Mouse (Mus musculus) heart, embryonic 10.5 days (tissue): Measurements from ENCODE around the gene A230050P20Rik. TPM values are rescaled to one million over a fixed set of nuclear protein-coding genes. Genes with fewer than 3 reads are reported as not detected.

Experiments
- DNase-seq: peaks from one replicate; pipeline ENCODE4 v3.0.0-alpha.2; 2017; ENCODE audit warnings: low spot score
- H3K27ac ChIP-seq: fragments of 300-500 bp; sonication (generic); 2 replicates; pipeline ENCODE4 v1.5.1; 2016; ENCODE audit warnings: mild to moderate bottlenecking
- H3K27me3 ChIP-seq: fragments of 300-500 bp; sonication (generic); 2 replicates; pipeline ENCODE4 v1.6.1; 2016; ENCODE audit warnings: mild to moderate bottlenecking; ENCODE audit not compliant: poor library complexity, insufficient read depth, severe bottlenecking
- H3K36me3 ChIP-seq: fragments of 300-500 bp; sonication (generic); 2 replicates; pipeline ENCODE4 v1.6.1; 2016; ENCODE audit warnings: mild to moderate bottlenecking, moderate library complexity
- H3K4me1 ChIP-seq: fragments of 300-500 bp; sonication (generic); 2 replicates; pipeline ENCODE4 v1.6.1; 2016; ENCODE audit warnings: mild to moderate bottlenecking
- H3K4me3 ChIP-seq: fragments of 300-500 bp; sonication (generic); 2 replicates; pipeline ENCODE4 v1.5.1; 2016; ENCODE audit warnings: mild to moderate bottlenecking, moderate library complexity
- H3K9me3 ChIP-seq: fragments of 300-500 bp; sonication (generic); 2 replicates; pipeline ENCODE4 v1.6.1; 2016; ENCODE audit warnings: mild to moderate bottlenecking, moderate library complexity
- WGBS: fragments of 180-500 bp; shearing (Covaris S2); methylation state at CpG from one replicate; pipeline ENCODE4 v1.1.7; 2016; 5-methylcytosine and 5-hydroxymethylcytosine counted together
- polyA plus RNA-seq: library from polyadenylated mRNA; unstranded; fragments of >200 nt; fragmentation: Nextera tagmentation; extraction: Ambion mirVana; gene quantifications from 2 replicates; pipeline ENCODE4 v1.2.1, GENCODE M21; 2016

Gene A230050P20Rik
- polyA plus RNA-seq, 1 experiment from 2014 or later = 3.0 TPM

- DNase-seq = no peak
- Histone ChIP-seq H3K9me3 (no peaks in the 10 kb centered on the region), H3K27me3 (peaks cover 31% of the 10 kb centered on the region), H3K36me3 (no peaks in the 10 kb centered on the region), H3K4me1 (peaks cover 8% of the 10 kb centered on the region; the same call in 1 of the 2 replicates), H3K27ac (peak overlapping the region; percentile 91), H3K4me3 (peak overlapping the region; percentile 56)
- 37% methylated on average over 14 of the region's 14 CpGs for WGBS
Measured at GRCm38 (mm10) chr9:20877118-20878040, 8.9 kb downstream of the A230050P20Rik start.

GRCm38 (mm10) chr9:20878041-20878709, 9.7 kb downstream of the A230050P20Rik start:
- Histone ChIP-seq H3K4me3 (peak overlapping the region; percentile 56), H3K4me1 (peaks cover 8% of the 10 kb centered on the region; the same call in 1 of the 2 replicates), H3K9me3 (no peaks in the 10 kb centered on the region), H3K27me3 (peaks cover 23% of the 10 kb centered on the region), H3K36me3 (no peaks in the 10 kb centered on the region), H3K27ac (peak overlapping the region; percentile 91)
- WGBS = under 1% methylated on average over 69 of the region's 69 CpGs
- peak; percentile 100 for DNase-seq

- peaks cover 8% of the 10 kb centered on the region; the same call in 1 of the 2 replicates for H3K4me1 ChIP-seq
- DNase-seq = no peak
- H3K4me3 ChIP-seq = peak overlapping the region; percentile 56
- peak overlapping the region; percentile 91 for H3K27ac ChIP-seq
- WGBS = 28% methylated on average over 10 of the region's 10 CpGs
- no peaks in the 10 kb centered on the region for H3K9me3 ChIP-seq
- H3K27me3 ChIP-seq = peaks cover 19% of the 10 kb centered on the region
- no peaks in the 10 kb centered on the region for H3K36me3 ChIP-seq
Measured at GRCm38 (mm10) chr9:20878710-20879065, 10.2 kb downstream of the A230050P20Rik start.

GRCm38 (mm10) chr9:20879097-20879792, 10.8 kb downstream of the A230050P20Rik start, which contains the start of gene Angptl6:
Gene Angptl6 (minus strand): TSS chr9:20879727.
- H3K9me3 ChIP-seq = no peaks in the 10 kb centered on the region
- 91% methylated on average over 13 of the region's 13 CpGs for WGBS
- H3K27ac ChIP-seq = peak within 1 kb of the TSS; percentile 91
- peaks cover 19% of the 10 kb centered on the region; the same call in 1 of the 2 replicates for H3K27me3 ChIP-seq
- H3K4me1 ChIP-seq = peaks cover 8% of the 10 kb centered on the region; the same call in 1 of the 2 replicates
- H3K36me3 ChIP-seq = no peaks in the 10 kb centered on the region
- peak within 1 kb of the TSS; percentile 56 for H3K4me3 ChIP-seq
- DNase-seq = no peak

- no peak overlapping the region for H3K27ac ChIP-seq
- WGBS = 93% methylated on average over 2 of the region's 2 CpGs
- H3K36me3 ChIP-seq = peaks cover 24% of the 10 kb centered on the region
- H3K9me3 ChIP-seq = no peaks in the 10 kb centered on the region
- DNase-seq = no peak
- H3K27me3 ChIP-seq = no peaks in the 10 kb centered on the region
- no peak overlapping the region for H3K4me3 ChIP-seq
- peaks cover 8% of the 10 kb centered on the region for H3K4me1 ChIP-seq
Measured at GRCm38 (mm10) chr9:20886563-20886962, 18.1 kb downstream of the A230050P20Rik start.

DNA sequence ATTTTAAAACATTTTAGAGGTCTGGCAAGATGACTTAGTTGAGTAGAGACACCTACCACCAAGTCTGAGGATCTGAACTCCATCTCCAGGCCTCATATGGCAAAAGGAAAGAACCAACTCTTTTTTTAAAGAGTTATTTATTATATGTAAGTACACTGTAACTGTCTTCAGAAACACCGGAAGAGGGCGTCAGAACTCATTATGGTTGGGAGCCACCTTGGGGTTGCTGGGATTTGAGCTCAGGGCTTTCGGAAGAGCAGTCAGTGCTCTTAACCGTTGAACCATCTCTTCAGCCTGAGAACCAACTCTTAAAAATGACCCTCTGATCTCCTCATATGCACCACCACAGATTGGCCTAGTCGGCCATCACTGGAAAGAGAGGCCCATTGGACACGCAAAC, 18.7 kb downstream of the A230050P20Rik start:
- H3K27ac ChIP-seq = 0 out of 2 replicates have a peak overlapping the region, but pooled peaks have one; percentile 42
- no peak overlapping the region for H3K4me3 ChIP-seq
- peaks cover 30% of the 10 kb centered on the region for H3K36me3 ChIP-seq
- H3K9me3 ChIP-seq = no peaks in the 10 kb centered on the region
- peaks cover 8% of the 10 kb centered on the region for H3K4me1 ChIP-seq
- H3K27me3 ChIP-seq = no peaks in the 10 kb centered on the region
- WGBS = 86% methylated on average over 6 of the region's 6 CpGs
- no peak for DNase-seq

- H3K4me3 ChIP-seq = peak within 1 kb of the TSS; percentile 98
- peak; percentile 98 for DNase-seq
- peaks cover 8% of the 10 kb centered on the region for H3K4me1 ChIP-seq
- H3K27ac ChIP-seq = peak within 1 kb of the TSS; percentile 92
- no peaks in the 10 kb centered on the region for H3K9me3 ChIP-seq
- under 1% methylated on average over 43 of the region's 43 CpGs for WGBS
- peaks cover 37% of the 10 kb centered on the region for H3K36me3 ChIP-seq
- no peaks in the 10 kb centered on the region for H3K27me3 ChIP-seq
Measured at GRCm38 (mm10) chr9:20887704-20888385, 19.4 kb downstream of the A230050P20Rik start, which contains the start of gene Ppan. Gene Ppan (plus strand): TSS chr9:20888175.

- Histone ChIP-seq H3K27ac (peak overlapping the region; percentile 92), H3K36me3 (peaks cover 42% of the 10 kb centered on the region), H3K9me3 (no peaks in the 10 kb centered on the region), H3K4me3 (peak overlapping the region; percentile 98), H3K27me3 (no peaks in the 10 kb centered on the region), H3K4me1 (peaks cover 8% of the 10 kb centered on the region)
- DNase-seq = no peak
- under 1% methylated on average over 30 of the region's 30 CpGs for WGBS
Measured at GRCm38 (mm10) chr9:20888386-20888765, 19.9 kb downstream of the A230050P20Rik start.

GRCm38 (mm10) chr9:20889185-20890141, 21.0 kb downstream of the A230050P20Rik start:
- Histone ChIP-seq H3K9me3 (no peaks in the 10 kb centered on the region), H3K27me3 (no peaks in the 10 kb centered on the region), H3K4me3 (peak overlapping the region; percentile 98), H3K4me1 (peaks cover 8% of the 10 kb centered on the region), H3K36me3 (peaks cover 53% of the 10 kb centered on the region), H3K27ac (0 out of 2 replicates have a peak overlapping the region, but pooled peaks have one; percentile 24)
- DNase-seq = peak; percentile 90
- WGBS = 78% methylated on average over 29 of the region's 29 CpGs

GRCm38 (mm10) chr9:20890411-20890810, 22.0 kb downstream of the A230050P20Rik start:
- no peak for DNase-seq
- H3K4me3 ChIP-seq = no peak overlapping the region

GRCm38 (mm10) chr9:20891339-20892103, 23.1 kb downstream of the A230050P20Rik start:
- Histone ChIP-seq H3K36me3 (peaks cover 74% of the 10 kb centered on the region), H3K27me3 (no peaks in the 10 kb centered on the region), H3K4me3 (no peak overlapping the region), H3K27ac (no peak overlapping the region), H3K9me3 (no peaks in the 10 kb centered on the region), H3K4me1 (peaks cover 8% of the 10 kb centered on the region)
- WGBS = 84% methylated on average over 26 of the region's 26 CpGs
- DNase-seq = no peak

More at GRCm38 (mm10) chr9:20890411-20890810, 22.0 kb downstream of the A230050P20Rik start:
- Histone ChIP-seq H3K9me3 (no peaks in the 10 kb centered on the region), H3K36me3 (peaks cover 62% of the 10 kb centered on the region), H3K4me1 (peaks cover 8% of the 10 kb centered on the region), H3K27me3 (no peaks in the 10 kb centered on the region), H3K27ac (no peak overlapping the region)
- WGBS = 89% methylated on average over 5 of the region's 5 CpGs
